Mouse (Mus musculus) neural tube, embryonic 15.5 days (tissue): Measurements from ENCODE around the gene Cops6. TPM values are rescaled to one million over a fixed set of nuclear protein-coding genes. Genes with fewer than 3 reads are reported as not detected.

Source experiments
- ATAC-seq: fragments of 200-750 bp; cut with Nextera tagmentation; 2 replicates; pipeline ENCODE4 v1.8.0; 2017; ENCODE audit warnings: mild to moderate bottlenecking, moderate TSS enrichment, moderate library complexity; ENCODE audit not compliant: low FRiP score
- H3K27ac ChIP-seq: fragments of 300-500 bp; sonication (generic); replicated peaks from 2 replicates; pipeline ENCODE4 v1.5.1; 2015; ENCODE audit warnings: mild to moderate bottlenecking, inconsistent platforms
- H3K27me3 ChIP-seq: fragments of 300-500 bp; sonication (generic); replicated peaks from 2 replicates; pipeline ENCODE4 v1.6.1; 2015; ENCODE audit warnings: inconsistent platforms
- H3K36me3 ChIP-seq: fragments of 300-500 bp; sonication (generic); 2 replicates; pipeline ENCODE4 v1.6.1; 2015; ENCODE audit warnings: inconsistent platforms
- H3K4me1 ChIP-seq: fragments of 300-500 bp; sonication (generic); 2 replicates; pipeline ENCODE4 v1.6.1; 2015; ENCODE audit warnings: inconsistent platforms
- H3K4me2 ChIP-seq: fragments of 300-500 bp; sonication (generic); 2 replicates; pipeline ENCODE4 v1.6.1; 2015; ENCODE audit warnings: inconsistent platforms, mild to moderate bottlenecking, moderate library complexity
- H3K4me3 ChIP-seq: fragments of 300-500 bp; sonication (generic); replicated peaks from 2 replicates; pipeline ENCODE4 v1.5.1; 2015; ENCODE audit warnings: mild to moderate bottlenecking, inconsistent platforms
- H3K9ac ChIP-seq: fragments of 300-500 bp; sonication (generic); replicated peaks from 2 replicates; pipeline ENCODE4 v1.6.1; 2015; ENCODE audit warnings: mild to moderate bottlenecking, inconsistent platforms
- H3K9me3 ChIP-seq: fragments of 300-500 bp; sonication (generic); replicated peaks from 2 replicates; pipeline ENCODE4 v1.6.1; 2016; ENCODE audit warnings: inconsistent platforms
- WGBS: fragments of 180-500 bp; shearing (Covaris S2); methylation state at CpG from one replicate; pipeline ENCODE4 v1.1.7; 2015; ENCODE audit warnings: mixed read lengths; 5-methylcytosine and 5-hydroxymethylcytosine counted together
- microRNA counts: library from miRNA; unstranded; fragments of <30 nt; microRNA quantifications from one replicate; lab custom pipeline; 2016
- microRNA-seq: library from miRNA; unstranded; fragments of <30 nt; microRNA quantifications from one replicate; pipeline ENCODE4, GENCODE M21; 2017
- polyA plus RNA-seq: library from polyadenylated mRNA; unstranded; fragments of >200 nt; fragmentation: Nextera tagmentation; extraction: Ambion mirVana; gene quantifications from 2 replicates; pipeline ENCODE4 v1.2.1, GENCODE M21; 2015

Cops6 gene
- polyA plus RNA-seq, 1 experiment from 2014 or later = 328 TPM

DNA sequence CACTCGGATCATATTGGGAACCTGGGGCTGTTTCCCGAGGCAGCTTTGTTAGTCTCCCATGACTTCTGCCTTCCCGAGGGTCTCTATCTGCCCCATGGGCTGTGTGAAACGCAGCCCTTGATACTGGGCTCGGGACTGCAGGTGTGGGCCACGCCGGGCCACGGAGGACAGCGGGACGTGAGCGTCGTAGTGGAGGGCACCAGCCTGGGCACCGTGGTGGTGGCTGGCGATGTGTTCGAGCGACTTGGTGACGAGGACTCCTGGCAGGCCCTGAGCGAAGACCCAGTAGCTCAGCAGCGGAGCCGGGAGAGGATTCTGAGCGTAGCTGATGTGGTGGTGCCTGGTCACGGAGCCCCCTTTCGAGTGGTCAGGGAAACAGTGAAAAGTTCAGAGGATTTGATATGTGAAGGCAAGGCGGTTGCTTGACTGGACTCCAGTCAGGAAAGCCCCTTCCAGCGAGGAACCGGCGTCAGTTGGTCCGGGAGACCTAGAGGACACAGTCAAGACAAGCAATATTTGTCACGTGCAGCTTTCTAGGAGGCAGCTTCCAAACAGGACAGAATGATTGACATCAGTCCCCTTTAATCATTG, 34.0 kb downstream of the Cops6 start:
- H3K4me1 ChIP-seq = peaks cover 20% of the 10 kb centered on the region
- peaks cover 17% of the 10 kb centered on the region for H3K36me3 ChIP-seq
- ATAC-seq = peak; percentile 76
- no peaks in the 10 kb centered on the region for H3K9me3 ChIP-seq
- WGBS = under 1% methylated on average over 29 of the region's 29 CpGs
- peak overlapping the region; percentile 95 for H3K4me2 ChIP-seq
- peak overlapping the region; percentile 95 for H3K27ac ChIP-seq
- no peaks in the 10 kb centered on the region for H3K27me3 ChIP-seq
- peak overlapping the region; percentile 90 for H3K9ac ChIP-seq
- H3K4me3 ChIP-seq = peak overlapping the region; percentile 81

- Histone ChIP-seq H3K9ac (no peak overlapping the region; the same call in 1 of the 2 replicates), H3K27me3 (no peaks in the 10 kb centered on the region), H3K9me3 (no peaks in the 10 kb centered on the region), H3K4me3 (peak overlapping the region; percentile 81), H3K4me2 (peak overlapping the region; percentile 95), H3K4me1 (peaks cover 20% of the 10 kb centered on the region), H3K27ac (peak overlapping the region; percentile 95; the same call in 1 of the 2 replicates), H3K36me3 (peaks cover 12% of the 10 kb centered on the region; the same call in 1 of the 2 replicates)
- 76% methylated on average over 7 of the region's 7 CpGs for WGBS
- ATAC-seq = no peak
Measured at GRCm38 (mm10) chr5:138195463-138195862, 34.6 kb downstream of the Cops6 start.

DNA sequence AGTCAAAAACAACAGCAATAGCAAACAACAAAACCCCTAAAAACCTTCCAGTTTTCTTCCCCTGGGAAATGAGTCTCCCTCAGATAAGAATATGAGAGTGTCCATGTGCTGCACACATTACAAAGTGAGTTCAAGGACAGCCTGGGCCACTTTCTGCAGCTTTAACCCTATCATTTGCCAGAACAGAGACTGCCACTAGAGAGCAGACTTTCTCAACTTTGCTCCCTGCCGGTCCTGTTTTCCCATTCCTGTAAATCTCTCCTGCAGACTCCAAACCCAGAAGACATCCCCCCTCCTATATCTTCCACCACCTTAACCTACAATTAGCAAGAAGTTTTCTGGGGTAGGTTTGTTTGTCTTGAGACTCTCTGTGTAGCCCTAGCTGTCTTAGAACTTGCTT, 38.7 kb downstream of the Cops6 start:
- Histone ChIP-seq H3K27me3 (no peaks in the 10 kb centered on the region), H3K36me3 (no peaks in the 10 kb centered on the region), H3K9ac (no peak overlapping the region), H3K4me2 (no peak overlapping the region), H3K27ac (no peak overlapping the region), H3K4me3 (no peak overlapping the region), H3K9me3 (no peaks in the 10 kb centered on the region), H3K4me1 (peaks cover 11% of the 10 kb centered on the region)
- 6% methylated on average over 1 of the region's 1 CpGs for WGBS
- no peak for ATAC-seq

DNA sequence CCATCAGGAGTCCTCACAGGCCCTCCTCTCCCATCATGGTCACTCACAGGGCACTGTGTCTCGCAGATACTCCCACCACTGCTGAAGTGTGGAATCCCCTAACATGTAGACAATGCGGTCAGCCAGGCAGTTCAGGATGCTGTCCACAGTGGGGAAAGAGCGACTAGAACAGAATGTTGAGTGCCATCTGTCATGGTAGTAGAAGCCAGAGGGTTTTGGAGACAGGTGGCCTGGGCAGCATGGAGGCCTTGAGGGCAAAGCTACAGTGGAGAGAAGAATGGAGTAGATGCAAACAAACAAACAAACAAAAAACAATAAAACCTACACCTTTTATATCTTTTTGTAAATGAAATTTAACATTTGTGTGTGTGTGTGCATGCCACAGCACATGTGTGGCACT, 41.2 kb downstream of the Cops6 start:
- H3K36me3 ChIP-seq = no peaks in the 10 kb centered on the region
- H3K4me3 ChIP-seq = no peak overlapping the region
- no peaks in the 10 kb centered on the region for H3K27me3 ChIP-seq
- ATAC-seq = no peak
- H3K9ac ChIP-seq = no peak overlapping the region
- WGBS = 90% methylated on average over 3 of the region's 3 CpGs
- H3K4me1 ChIP-seq = no peaks in the 10 kb centered on the region
- H3K4me2 ChIP-seq = no peak overlapping the region
- no peaks in the 10 kb centered on the region for H3K9me3 ChIP-seq
- H3K27ac ChIP-seq = no peak overlapping the region

- no peaks in the 10 kb centered on the region for H3K36me3 ChIP-seq
- no peak overlapping the region for H3K4me3 ChIP-seq
- no peak for ATAC-seq
- no peak overlapping the region for H3K4me2 ChIP-seq
- no peak overlapping the region for H3K27ac ChIP-seq
- H3K9ac ChIP-seq = no peak overlapping the region
- 85% methylated on average over 1 of the region's 1 CpGs for WGBS
- no peaks in the 10 kb centered on the region for H3K27me3 ChIP-seq
- H3K9me3 ChIP-seq = 0 out of 2 replicates have a peak, but pooled peaks cover 2% of the 10 kb centered on the region
- H3K4me1 ChIP-seq = no peaks in the 10 kb centered on the region
Measured at GRCm38 (mm10) chr5:138207253-138207652, 46.4 kb downstream of the Cops6 start.

DNA sequence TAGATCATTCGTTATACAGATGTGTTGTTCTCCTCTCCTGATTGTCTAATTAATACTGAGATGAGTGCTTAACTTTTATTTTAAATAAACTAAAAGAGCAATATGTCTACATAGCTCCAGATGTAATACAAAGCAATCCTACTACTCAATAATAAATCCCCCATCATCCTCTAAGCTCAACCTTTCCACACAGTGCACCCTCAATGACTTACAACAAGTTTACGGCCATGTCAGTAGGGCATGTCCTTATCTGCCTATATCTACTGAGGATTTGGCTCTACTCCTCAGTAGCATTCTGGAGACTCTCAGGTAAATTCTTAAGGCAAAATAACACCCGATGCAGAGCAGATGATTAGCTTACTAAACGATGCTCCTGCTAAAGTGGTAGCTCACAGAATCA, 47.0 kb downstream of the Cops6 start:
- 86% methylated on average over 4 of the region's 4 CpGs for WGBS
- Histone ChIP-seq H3K9ac (no peak overlapping the region), H3K9me3 (0 out of 2 replicates have a peak, but pooled peaks cover 2% of the 10 kb centered on the region), H3K27ac (no peak overlapping the region), H3K4me1 (no peaks in the 10 kb centered on the region), H3K27me3 (no peaks in the 10 kb centered on the region), H3K4me3 (no peak overlapping the region), H3K36me3 (no peaks in the 10 kb centered on the region), H3K4me2 (no peak overlapping the region)
- no peak for ATAC-seq

MicroRNAs within 50 kb of the gene (microRNA counts, 519-probe panel; counts per million panel counts)
- microRNA mmu-miR-106b (lab: Ali Mortazavi, UCI) = 3,541 counts per million, percentile 86 among the panel's probes with 10 or more counts
- 4,019 counts per million, percentile 94 among the panel's probes with 10 or more counts for microRNA mmu-miR-25 (lab: Ali Mortazavi, UCI)
- microRNA mmu-miR-93 (lab: Ali Mortazavi, UCI) = 3,341 counts per million, percentile 82 among the panel's probes with 10 or more counts

Small RNA genes within 50 kb of the gene (microRNA-seq; reads per million reads assigned to microRNA genes)
- gene Mir106b (3,173 reads per million, percentile 89 among the genes with 10 or more reads in this experiment), gene Mir25 (206 reads per million, percentile 62 among the genes with 10 or more reads in this experiment), gene Mir93 (4,265 reads per million, percentile 92 among the genes with 10 or more reads in this experiment)

Other genes starting within 250 kb of the Cops6 start
- 1.7 TPM in 1 of 2 replicates, not detected in the other for gene Cyp3a13, start 239.5 kb upstream of the Cops6 start, polyA plus RNA-seq
- gene Gjc3, start 198.0 kb upstream of the Cops6 start, polyA plus RNA-seq = 1.6 and 1.7 TPM in 2 replicates
- gene Azgp1, start 179.6 kb upstream of the Cops6 start, polyA plus RNA-seq = not detected in 2 replicates
- gene Smok3a, start 139.8 kb upstream of the Cops6 start, polyA plus RNA-seq = not detected in 2 replicates
- gene Smok3b, start 139.6 kb upstream of the Cops6 start, polyA plus RNA-seq = not detected in 2 replicates
- not detected in 2 replicates for gene Smok3c, start 107.9 kb upstream of the Cops6 start, polyA plus RNA-seq
- gene Zkscan1, start 76.0 kb upstream of the Cops6 start, polyA plus RNA-seq = 17.3 and 18.2 TPM in 2 replicates
- gene Zscan21, start 44.2 kb upstream of the Cops6 start, polyA plus RNA-seq = 75.3 and 80.5 TPM in 2 replicates
- 22.0 and 24.9 TPM in 2 replicates for gene Zfp113, start 5.3 kb upstream of the Cops6 start, polyA plus RNA-seq
- 22.8 and 23.0 TPM in 2 replicates for gene Ap4m1, start 10.9 kb downstream of the Cops6 start, polyA plus RNA-seq
- 62.9 and 99.9 TPM in 2 replicates for gene Mcm7, start 11.4 kb downstream of the Cops6 start, polyA plus RNA-seq
- gene Taf6, start 26.4 kb downstream of the Cops6 start, polyA plus RNA-seq = 62.5 and 70.0 TPM in 2 replicates
- 26.2 and 31.7 TPM in 2 replicates for gene Cnpy4, start 26.4 kb downstream of the Cops6 start, polyA plus RNA-seq
- gene Mblac1, start 33.2 kb downstream of the Cops6 start, polyA plus RNA-seq = 13.4 and 14.8 TPM in 2 replicates
- not detected in 2 replicates for gene Nxpe5, start 64.8 kb downstream of the Cops6 start, polyA plus RNA-seq
- gene Lamtor4, start 94.4 kb downstream of the Cops6 start, polyA plus RNA-seq = 113 and 121 TPM in 2 replicates
- 16.9 and 19.2 TPM in 2 replicates for gene BC037034, start 103.0 kb downstream of the Cops6 start, polyA plus RNA-seq
- gene Gal3st4, start 111.8 kb downstream of the Cops6 start, polyA plus RNA-seq = 3.2 and 3.6 TPM in 2 replicates
- gene Gm43720, start 118.9 kb downstream of the Cops6 start, polyA plus RNA-seq = 0.04 and 0.27 TPM in 2 replicates
- 101 and 134 TPM in 2 replicates for gene Gpc2, start 118.9 kb downstream of the Cops6 start, polyA plus RNA-seq
- gene Stag3, start 119.2 kb downstream of the Cops6 start, polyA plus RNA-seq = 10.1 and 12.5 TPM in 2 replicates
- 0.40 TPM in 1 of 2 replicates, not detected in the other for gene Pvrig, start 180.9 kb downstream of the Cops6 start, polyA plus RNA-seq